ENCODE assay signal across 8 mouse cellular contexts in the genomic region with DNA sequence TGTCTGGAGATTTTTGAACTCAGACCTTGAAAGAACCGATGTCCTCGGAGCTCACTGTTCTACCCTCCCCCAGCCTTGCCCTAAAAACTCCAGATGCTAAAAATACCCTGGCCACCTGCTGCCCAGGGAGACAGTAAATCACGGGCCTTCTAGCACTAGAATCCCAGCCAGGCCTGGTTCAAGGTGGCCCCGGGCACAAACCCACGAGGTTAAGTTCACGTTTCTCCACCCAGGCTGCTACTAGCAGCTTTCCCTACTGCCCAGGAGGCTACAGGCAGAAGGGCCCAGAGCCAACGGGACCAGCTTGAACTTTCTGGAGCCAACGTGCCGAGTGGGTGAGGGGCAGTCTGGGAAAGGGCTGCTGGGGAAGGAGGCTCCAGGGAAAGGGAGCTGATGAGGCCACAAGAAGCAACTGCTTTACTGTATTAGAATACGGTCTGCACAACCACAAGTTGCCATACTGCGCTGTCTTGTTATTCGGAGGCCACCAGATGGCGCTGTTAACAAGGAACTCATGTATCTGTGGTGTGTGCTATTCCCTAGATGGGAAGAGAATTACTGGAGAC. TPM values are rescaled to one million over a fixed set of nuclear protein-coding genes. Genes with fewer than 3 reads are reported as not detected.
DNase-seq lines count a peak whose midpoint lies in the region; ATAC-seq and TF ChIP-seq lines count a peak whose summit lies in the region.

No protein-coding gene starts in this region.

- H3K27ac ChIP-seq in heart, embryonic 14.5 days (replicated peaks in 1 of 2; ENCODE audit: control insufficient read depth in 1 of 2, insufficient read depth in 1 of 2, low read depth in 2 of 2, low read length in 2 of 2): peak overlapping the region; percentile 46 to 53; a peak in 3 of 4 replicates
- H3K27ac ChIP-seq in liver, embryonic 12.5 days: no peak overlapping the region
- no peak overlapping the region for H3K27ac ChIP-seq in stomach, embryonic 16.5 days (ENCODE audit: low read length)

- H3K9ac ChIP-seq in heart, embryonic 14.5 days (ENCODE audit: low read length): peak overlapping the region; percentile 62
- no peak overlapping the region for H3K9ac ChIP-seq in liver, embryonic 12.5 days
- no peak overlapping the region for H3K9ac ChIP-seq in stomach, embryonic 16.5 days (ENCODE audit: low read length)

- no peak for TF ChIP-seq POLR2A in brain, embryonic 14.5 days (IDR thresholded peaks at IDR 0.05; ENCODE audit: borderline replicate concordance, extremely low read depth, insufficient read depth, insufficient read length, poor library complexity, severe bottlenecking)

- peak overlapping the region; percentile 60 for H3K4me2 ChIP-seq in heart, embryonic 14.5 days (ENCODE audit: low read length)
- peak overlapping the region; percentile 29; the same call in 1 of the 2 replicates for H3K4me2 ChIP-seq in liver, embryonic 12.5 days
- no peak overlapping the region for H3K4me2 ChIP-seq in stomach, embryonic 16.5 days (ENCODE audit: low read depth, low read length)

- WGBS in heart, embryonic 14.5 days: 10% methylated on average over 13 of the region's 13 CpGs
- 21% methylated on average over 13 of the region's 13 CpGs for WGBS in liver, embryonic 12.5 days (ENCODE audit: insufficient replicate concordance)
- WGBS in stomach, embryonic 16.5 days: 18% methylated on average over 13 of the region's 13 CpGs

- DNase-seq in CD4-positive helper T cell, adult 2 months (ENCODE audit: low read depth, low spot score): peak; percentile 71
- peak; percentile 97 for DNase-seq in brain, embryonic 14.5 days (ENCODE audit: low read depth)
- DNase-seq in kidney, postnatal 10 days: peak; percentile 90
- peak; percentile 42 to 62 for DNase-seq in natural killer cell, adult 2 months (ENCODE audit: low spot score in 2 of 2)

- no peaks in the 10 kb centered on the region for H3K27me3 ChIP-seq in heart, embryonic 14.5 days (ENCODE audit: control insufficient read depth, insufficient read depth, low read length)
- H3K27me3 ChIP-seq in liver, embryonic 12.5 days (replicated peaks): no peaks in the 10 kb centered on the region
- no peaks in the 10 kb centered on the region for H3K27me3 ChIP-seq in stomach, embryonic 16.5 days (ENCODE audit: control insufficient read depth, insufficient read depth, low read length)

- peak; percentile 81 for ATAC-seq in erythroid progenitor cell, adult 5-6 weeks (replicated peaks; ENCODE audit: low FRiP score, poor library complexity, severe bottlenecking)
- ATAC-seq in heart, embryonic 14.5 days (ENCODE audit: insufficient number of reproducible peaks, insufficient read depth, low FRiP score, low read depth): 0 out of 2 replicates have a peak, but pooled peaks have one; percentile 45
- peak; percentile 75 for ATAC-seq in liver, embryonic 12.5 days
- peak; percentile 85; the same call in 1 of the 2 replicates for ATAC-seq in stomach, embryonic 16.5 days (ENCODE audit: insufficient read depth, low FRiP score)

- peaks cover 12 to 13% of the 10 kb centered on the region in 2 experiments for H3K4me1 ChIP-seq in heart, embryonic 14.5 days (ENCODE audit: control insufficient read depth in 2 of 2, insufficient read depth in 2 of 2, low read length in 2 of 2)
- peaks cover 11% of the 10 kb centered on the region for H3K4me1 ChIP-seq in liver, embryonic 12.5 days
- no peaks in the 10 kb centered on the region for H3K4me1 ChIP-seq in stomach, embryonic 16.5 days (ENCODE audit: control insufficient read depth, insufficient read depth, low read length)

- no peaks in the 10 kb centered on the region for H3K9me3 ChIP-seq in heart, embryonic 14.5 days (ENCODE audit: control insufficient read depth, low read length)
- no peaks in the 10 kb centered on the region for H3K9me3 ChIP-seq in liver, embryonic 12.5 days (replicated peaks)
- H3K9me3 ChIP-seq in stomach, embryonic 16.5 days (replicated peaks; ENCODE audit: control insufficient read depth, low read length): no peaks in the 10 kb centered on the region

- H3K36me3 ChIP-seq in heart, embryonic 14.5 days (ENCODE audit: control insufficient read depth, insufficient read depth, low read length): no peaks in the 10 kb centered on the region
- H3K36me3 ChIP-seq in liver, embryonic 12.5 days: no peaks in the 10 kb centered on the region
- H3K36me3 ChIP-seq in stomach, embryonic 16.5 days (ENCODE audit: control insufficient read depth, insufficient read depth, low read length): no peaks in the 10 kb centered on the region

- H3K4me3 ChIP-seq in heart, embryonic 14.5 days (ENCODE audit: control insufficient read depth in 1 of 2, insufficient read depth in 1 of 2, low read depth in 1 of 2, low read length in 2 of 2): peak overlapping the region; percentile 16 to 19; a peak in 3 of 4 replicates
- H3K4me3 ChIP-seq in liver, embryonic 12.5 days: no peak overlapping the region
- H3K4me3 ChIP-seq in stomach, embryonic 16.5 days (replicated peaks; ENCODE audit: low read length): no peak overlapping the region

- TF ChIP-seq CTCF in brain, embryonic 14.5 days (IDR thresholded peaks at IDR 0.05; ENCODE audit: borderline replicate concordance, extremely low read depth, insufficient read depth, insufficient read length): peak; percentile 88

RNA-seq across cellular contexts. Expression of a gene that starts 21.5 kb away (rescaled TPM):
- polyA plus RNA-seq in brain, embryonic 14.5 days (2012; rRNA removed): 0.40 and 0.42 TPM in 2 replicates
- 4.0 and 4.2 TPM in 2 replicates for total RNA-seq in erythroid progenitor cell, adult 5-6 weeks (2015; ENCODE audit: low replicate concordance)
- 1.3 and 4.1 TPM in 2 replicates for total RNA-seq in erythroid progenitor cell, adult 5-6 weeks (2017; ENCODE audit: low replicate concordance)
- 0.88 and 1.3 TPM in 2 replicates for polyA plus RNA-seq in heart, embryonic 14.5 days (2014; fragmentation: Nextera tagmentation; extraction: Ambion mirVana)
- 1.1 TPM in 2 replicates for polyA plus RNA-seq in liver, embryonic 12.5 days (2016; fragmentation: Nextera tagmentation; extraction: Ambion mirVana)
- polyA plus RNA-seq in stomach, embryonic 16.5 days (2015; fragmentation: Nextera tagmentation; extraction: Ambion mirVana): 1.4 and 1.6 TPM in 2 replicates

RNA-seq across cellular contexts. Expression of a gene that starts 29.2 kb away (rescaled TPM):
- polyA plus RNA-seq in brain, embryonic 14.5 days (2012; rRNA removed): 4.2 and 4.5 TPM in 2 replicates
- total RNA-seq in erythroid progenitor cell, adult 5-6 weeks (2015; ENCODE audit: low replicate concordance): 2.9 TPM in 1 of 2 replicates, not detected in the other
- total RNA-seq in erythroid progenitor cell, adult 5-6 weeks (2017; ENCODE audit: low replicate concordance): 0.26 and 0.30 TPM in 2 replicates
- polyA plus RNA-seq in heart, embryonic 14.5 days (2014; fragmentation: Nextera tagmentation; extraction: Ambion mirVana): 4.3 and 6.3 TPM in 2 replicates
- 3.9 and 4.3 TPM in 2 replicates for polyA plus RNA-seq in liver, embryonic 12.5 days (2016; fragmentation: Nextera tagmentation; extraction: Ambion mirVana)
- polyA plus RNA-seq in stomach, embryonic 16.5 days (2015; fragmentation: Nextera tagmentation; extraction: Ambion mirVana): 7.4 and 8.8 TPM in 2 replicates

Comparison
In these comparisons a context has a peak if more than half of its experiments do, and no peak if none do; other contexts are left out.
1. H3K27ac ChIP-seq: peak in heart, embryonic 14.5 days (2 of 2); none in liver, embryonic 12.5 days (single experiment) and stomach, embryonic 16.5 days (single experiment).
2. H3K4me3 ChIP-seq: peak in heart, embryonic 14.5 days (2 of 2); none in liver, embryonic 12.5 days (single experiment) and stomach, embryonic 16.5 days (single experiment).
3. Peak in every context shown above with its lines, with median percentiles within 50 percentile points of each other: DNase-seq and ATAC-seq.